Mouse (Mus musculus) forebrain, embryonic 14.5 days (tissue): ENCODE measurements at regions not wholly inside any gene's neighbourhood (a gene's known extent, or its start where the extent isn't known, plus 50 kb on each side); places are given as distances from the start of the nearest gene placed in this dataset.

Experiments
- ATAC-seq: fragments of 200-750 bp; cut with Nextera tagmentation; 2 replicates; pipeline ENCODE4 v1.8.0; 2017; ENCODE audit warnings: mild to moderate bottlenecking, moderate library complexity
- DNase-seq: peaks from one replicate; pipeline ENCODE4 v3.0.0-alpha.2; 2015; ENCODE audit warnings: low spot score
- H3K27ac ChIP-seq: fragments of 300-500 bp; sonication (generic); 2 replicates; pipeline ENCODE4 v1.5.1; 2014; ENCODE audit warnings: low read depth, mild to moderate bottlenecking, control low read depth, low read length, moderate library complexity
- H3K27me3 ChIP-seq: fragments of 300-500 bp; sonication (generic); replicated peaks from 2 replicates; pipeline ENCODE4 v1.6.1; 2014; ENCODE audit warnings: low read length, control low read depth, mixed read lengths; ENCODE audit not compliant: control insufficient read depth, insufficient read depth
- H3K36me3 ChIP-seq: fragments of 300-500 bp; sonication (generic); 2 replicates; pipeline ENCODE4 v1.6.1; 2014; ENCODE audit warnings: low read length, control low read depth; ENCODE audit not compliant: control insufficient read depth, insufficient read depth
- H3K4me1 ChIP-seq: fragments of 300-500 bp; sonication (generic); 2 replicates; pipeline ENCODE4 v1.6.1; 2014; ENCODE audit warnings: antibody characterized with exemption, low read length, control low read depth; ENCODE audit not compliant: control insufficient read depth, insufficient read depth
- H3K4me2 ChIP-seq: fragments of 300-500 bp; sonication (generic); 2 replicates; pipeline ENCODE4 v1.6.1; 2014; ENCODE audit warnings: mild to moderate bottlenecking, control low read depth, low read length
- H3K4me3 ChIP-seq: fragments of 300-500 bp; sonication (generic); 2 replicates; pipeline ENCODE4 v1.5.1; 2014; ENCODE audit warnings: low read depth, low read length, control low read depth
- H3K9ac ChIP-seq: fragments of 300-500 bp; sonication (generic); 2 replicates; pipeline ENCODE4 v1.6.1; 2014; ENCODE audit warnings: mild to moderate bottlenecking, low read length, control low read depth, moderate library complexity
- H3K9me3 ChIP-seq: fragments of 300-500 bp; sonication (generic); replicated peaks from 2 replicates; pipeline ENCODE4 v1.6.1; 2016; ENCODE audit warnings: low read length, control low read depth, mixed read lengths; ENCODE audit not compliant: control insufficient read depth
- WGBS: fragments of 180-500 bp; shearing (Covaris S2); extraction: QIAGEN DNeasy Blood & Tissue Kit; methylation state at CpG from one replicate; pipeline ENCODE4 v1.1.7; 2014; 5-methylcytosine and 5-hydroxymethylcytosine counted together

DNA sequence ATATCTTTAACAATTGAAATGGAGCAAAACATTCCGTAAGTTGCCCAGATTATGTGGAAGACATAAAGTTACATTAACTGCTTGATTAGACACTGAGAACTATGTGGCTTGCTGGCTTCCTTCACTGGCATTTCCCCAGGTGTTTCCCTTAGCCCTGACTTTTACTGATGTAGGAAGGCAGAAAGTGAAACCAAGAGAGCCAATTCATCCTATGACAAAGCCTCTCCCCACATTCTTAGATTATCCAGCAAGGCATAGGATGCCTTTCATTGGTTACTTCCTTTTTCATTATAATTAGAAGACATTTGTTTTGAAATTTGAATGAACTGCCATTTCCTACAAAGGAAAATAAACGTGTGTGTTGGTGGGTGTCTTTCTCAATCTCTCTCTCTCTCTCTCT, 72.1 kb downstream of the Cdc42ep3 start:
- no peaks in the 10 kb centered on the region for H3K36me3 ChIP-seq
- no peaks in the 10 kb centered on the region for H3K9me3 ChIP-seq
- no peak overlapping the region for H3K9ac ChIP-seq
- H3K4me3 ChIP-seq: no peak overlapping the region
- ATAC-seq: no peak
- no peak overlapping the region for H3K4me2 ChIP-seq
- 42% methylated on average over 2 of the region's 2 CpGs for WGBS
- no peak for DNase-seq
- H3K27ac ChIP-seq: no peak overlapping the region
- no peaks in the 10 kb centered on the region for H3K27me3 ChIP-seq
- no peaks in the 10 kb centered on the region for H3K4me1 ChIP-seq

DNA sequence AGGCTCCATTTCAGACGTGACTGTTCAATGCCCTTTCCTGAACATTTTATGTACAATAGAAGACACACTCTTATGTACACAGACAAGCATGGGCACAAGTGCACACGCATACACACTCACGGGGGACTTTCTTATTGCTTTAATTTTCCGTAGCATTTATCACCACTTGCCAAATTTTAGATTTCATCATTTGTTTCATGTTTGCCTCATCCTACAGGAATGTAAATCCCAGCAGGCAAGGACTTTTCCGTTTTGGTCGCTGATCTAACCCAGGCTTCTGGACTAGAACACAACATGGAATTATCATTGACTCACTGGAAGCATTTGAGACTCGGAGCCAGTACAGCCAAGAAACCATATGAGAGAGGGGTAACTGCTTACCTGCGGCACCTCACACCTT, 81.3 kb downstream of the Cdc42ep3 start:
- Histone ChIP-seq H3K4me2 (no peak overlapping the region), H3K9ac (no peak overlapping the region), H3K27me3 (no peaks in the 10 kb centered on the region), H3K36me3 (no peaks in the 10 kb centered on the region), H3K9me3 (no peaks in the 10 kb centered on the region), H3K27ac (no peak overlapping the region), H3K4me3 (no peak overlapping the region), H3K4me1 (no peaks in the 10 kb centered on the region)
- no peak for ATAC-seq
- no peak for DNase-seq
- WGBS: 85% methylated on average over 8 of the region's 8 CpGs

DNA sequence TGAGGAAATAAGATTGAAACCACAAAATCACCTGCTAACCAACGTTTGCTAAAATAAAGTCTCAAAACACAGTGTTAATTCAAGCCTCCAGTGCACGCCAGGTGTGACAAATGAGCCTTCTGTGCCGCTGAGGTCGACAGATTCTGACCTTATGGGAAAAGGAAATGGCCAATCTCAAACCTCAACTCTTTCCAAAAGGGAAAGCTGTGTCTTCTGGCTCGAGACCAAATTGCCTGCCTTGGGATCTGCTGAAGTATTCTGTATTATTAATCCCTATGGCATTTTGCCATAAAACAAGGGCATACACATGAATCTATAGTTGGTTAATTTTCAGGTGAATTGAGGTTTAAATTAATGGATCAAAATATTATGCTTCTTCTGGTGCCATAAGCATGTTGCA, 95.2 kb downstream of the Cdc42ep3 start:
- DNase-seq: peak; percentile 33
- WGBS: 68% methylated on average over 5 of the region's 5 CpGs

DNA sequence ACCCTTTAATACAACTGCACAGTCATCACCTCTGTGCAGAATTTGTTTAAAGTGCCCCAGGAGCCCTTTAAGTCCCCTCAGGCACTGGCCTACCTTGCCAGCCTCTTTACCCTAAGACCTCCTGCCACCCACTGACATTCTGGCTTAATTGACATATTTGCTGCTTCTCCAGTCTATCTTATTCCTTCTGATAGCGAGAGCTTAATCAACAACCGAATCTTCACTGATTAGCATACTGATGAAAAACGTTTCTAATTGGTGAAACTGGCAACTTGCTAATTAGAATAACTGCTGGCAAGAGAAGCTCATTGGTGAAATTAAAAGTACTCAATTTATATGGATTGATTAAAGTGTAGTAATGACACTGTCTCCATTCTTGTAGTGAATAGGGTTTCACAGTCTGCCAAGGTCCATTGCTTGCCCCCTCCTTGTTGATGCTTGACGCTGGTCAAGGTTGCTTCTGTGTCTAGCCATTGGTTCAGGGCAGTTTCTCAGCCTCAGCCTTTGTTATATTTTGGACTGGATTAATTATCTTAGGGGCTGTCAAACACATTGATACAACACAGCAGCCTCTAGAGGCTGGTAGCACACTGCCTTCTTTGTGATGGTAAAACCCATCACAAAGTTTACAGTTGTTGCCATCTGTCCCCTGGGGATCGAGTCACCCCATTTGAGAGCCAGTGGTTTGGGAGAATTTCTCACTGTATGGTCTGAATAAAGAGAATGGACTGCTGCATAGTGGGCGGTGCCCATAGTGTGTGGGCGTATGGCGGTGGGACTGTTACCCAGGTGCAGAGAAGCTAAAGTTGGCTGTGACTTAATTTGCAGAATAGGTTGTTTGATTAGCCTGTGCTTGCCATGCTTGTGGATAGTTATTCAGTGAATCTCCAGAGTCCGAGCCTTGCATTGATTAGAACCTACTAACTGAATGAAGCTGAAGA, 107.7 kb downstream of the Cdc42ep3 start:
- H3K36me3 ChIP-seq: no peaks in the 10 kb centered on the region
- H3K4me2 ChIP-seq: no peak overlapping the region
- peaks cover 7% of the 10 kb centered on the region for H3K4me1 ChIP-seq
- no peak overlapping the region; the same call in 1 of the 2 replicates for H3K27ac ChIP-seq
- ATAC-seq: peak; percentile 85
- no peak overlapping the region for H3K4me3 ChIP-seq
- no peaks in the 10 kb centered on the region for H3K27me3 ChIP-seq
- DNase-seq: peak; percentile 63
- 27% methylated on average over 9 of the region's 9 CpGs for WGBS
- 0 out of 2 replicates have a peak, but pooled peaks cover 2% of the 10 kb centered on the region for H3K9me3 ChIP-seq
- H3K9ac ChIP-seq: no peak overlapping the region

More for the DNA sequence above, 95.2 kb downstream of the Cdc42ep3 start:
- Histone ChIP-seq H3K4me3 (no peak overlapping the region), H3K27ac (no peak overlapping the region), H3K9me3 (no peaks in the 10 kb centered on the region), H3K4me1 (no peaks in the 10 kb centered on the region), H3K36me3 (no peaks in the 10 kb centered on the region), H3K27me3 (no peaks in the 10 kb centered on the region), H3K4me2 (no peak overlapping the region), H3K9ac (no peak overlapping the region)
- ATAC-seq: no peak

DNA sequence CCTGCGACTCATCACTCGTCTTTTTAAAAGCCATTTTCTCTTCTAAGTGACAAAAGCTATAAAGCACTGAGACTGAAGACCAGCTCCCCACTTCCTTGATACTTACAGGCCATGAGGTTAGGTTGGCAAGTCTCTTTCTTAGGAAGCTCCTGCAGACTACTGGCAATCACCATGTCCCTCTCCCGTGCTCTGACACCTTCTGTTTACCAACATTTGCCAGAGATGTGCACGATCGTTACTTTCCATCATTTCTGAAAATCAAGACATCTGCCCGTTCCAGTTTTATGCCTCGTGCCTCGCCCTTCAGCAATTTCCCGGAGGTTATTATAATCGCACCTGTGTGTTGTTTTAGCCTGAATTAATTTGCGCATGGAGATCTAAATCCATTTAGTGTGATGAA, 110.8 kb downstream of the Cdc42ep3 start:
- H3K4me2 ChIP-seq: no peak overlapping the region
- 87% methylated on average over 11 of the region's 11 CpGs for WGBS
- no peak overlapping the region for H3K27ac ChIP-seq
- H3K36me3 ChIP-seq: no peaks in the 10 kb centered on the region
- H3K9me3 ChIP-seq: 0 out of 2 replicates have a peak, but pooled peaks cover 2% of the 10 kb centered on the region
- H3K9ac ChIP-seq: no peak overlapping the region
- ATAC-seq (no peak), DNase-seq (no peak)
- peaks cover 7% of the 10 kb centered on the region for H3K4me1 ChIP-seq
- no peaks in the 10 kb centered on the region for H3K27me3 ChIP-seq
- no peak overlapping the region for H3K4me3 ChIP-seq

DNA sequence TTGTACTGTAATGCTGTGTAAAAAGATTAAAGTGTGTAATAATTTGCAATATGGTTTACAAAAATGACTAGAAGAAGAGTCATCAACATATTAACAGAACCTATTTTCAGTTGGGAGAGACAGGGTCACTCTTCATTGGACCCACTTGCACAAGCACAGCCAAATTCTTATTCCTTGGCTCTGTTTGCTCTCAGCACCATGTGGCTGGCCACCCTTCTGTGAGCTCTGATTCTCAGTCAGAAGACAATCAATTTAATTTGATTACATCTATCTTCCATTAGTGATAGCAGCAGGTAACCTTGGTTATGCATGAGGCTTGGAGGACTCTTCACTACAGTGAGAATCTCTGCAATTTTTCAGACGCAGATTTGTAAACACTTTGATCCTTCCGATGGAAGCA, 111.5 kb downstream of the Cdc42ep3 start:
- Histone ChIP-seq H3K4me1 (peaks cover 7% of the 10 kb centered on the region), H3K4me2 (no peak overlapping the region), H3K9me3 (0 out of 2 replicates have a peak, but pooled peaks cover 2% of the 10 kb centered on the region), H3K36me3 (no peaks in the 10 kb centered on the region), H3K4me3 (no peak overlapping the region), H3K27me3 (no peaks in the 10 kb centered on the region), H3K27ac (no peak overlapping the region), H3K9ac (no peak overlapping the region)
- WGBS: 93% methylated on average over 2 of the region's 2 CpGs
- ATAC-seq (no peak), DNase-seq (no peak)

DNA sequence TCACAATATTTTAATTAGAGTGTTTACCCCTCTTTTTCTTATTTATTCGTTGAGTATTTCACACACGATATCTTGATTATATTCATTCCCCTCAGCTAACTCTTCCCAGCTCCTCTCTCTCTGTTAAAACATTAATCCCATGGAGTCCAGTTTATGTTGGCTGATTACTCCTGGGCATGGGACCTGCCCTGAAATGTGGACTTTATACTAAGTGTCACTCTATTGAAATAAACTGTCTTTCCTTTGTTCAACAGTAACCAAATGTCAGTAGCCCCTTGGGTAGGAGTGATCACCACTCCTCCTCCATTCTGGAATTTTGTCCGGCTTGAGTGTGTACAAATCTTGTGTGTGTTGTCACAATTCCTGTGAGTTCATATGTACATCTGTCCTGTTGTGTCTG, 113.4 kb downstream of the Cdc42ep3 start:
- Histone ChIP-seq H3K36me3 (no peaks in the 10 kb centered on the region), H3K4me2 (no peak overlapping the region), H3K4me3 (no peak overlapping the region), H3K27ac (no peak overlapping the region), H3K27me3 (no peaks in the 10 kb centered on the region), H3K4me1 (no peaks in the 10 kb centered on the region), H3K9ac (no peak overlapping the region), H3K9me3 (0 out of 2 replicates have a peak, but pooled peaks cover 2% of the 10 kb centered on the region)
- ATAC-seq: no peak
- 88% methylated on average over 3 of the region's 3 CpGs for WGBS
- no peak for DNase-seq

DNA sequence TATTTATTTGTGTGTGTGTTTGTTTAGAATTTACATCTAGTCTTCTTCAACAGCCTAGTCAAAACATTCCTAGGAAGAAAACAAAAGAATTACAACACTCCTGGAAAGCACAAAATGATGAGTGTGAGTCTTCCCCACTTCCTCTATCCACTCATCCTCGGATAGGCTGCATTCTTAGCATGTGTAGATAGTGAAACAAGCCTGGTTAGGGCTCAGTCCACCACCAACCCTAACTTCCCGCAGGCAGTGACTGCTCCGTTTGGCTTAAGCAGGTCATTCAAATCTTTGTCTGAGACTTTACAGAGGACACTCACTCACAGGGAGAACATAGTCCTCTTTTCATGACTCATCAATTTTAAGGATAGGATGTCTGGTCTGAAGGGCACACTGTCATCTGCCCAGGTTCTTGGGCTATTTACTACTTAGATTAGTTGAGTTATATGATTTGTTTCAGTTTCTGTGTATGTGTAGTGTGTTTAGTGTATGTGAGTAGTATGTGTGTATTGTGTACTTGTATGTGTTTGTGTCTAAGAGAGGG, 118.6 kb downstream of the Cdc42ep3 start:
- Histone ChIP-seq H3K27ac (no peak overlapping the region), H3K4me3 (no peak overlapping the region), H3K36me3 (no peaks in the 10 kb centered on the region), H3K4me2 (no peak overlapping the region), H3K4me1 (peaks cover 4% of the 10 kb centered on the region), H3K27me3 (no peaks in the 10 kb centered on the region), H3K9me3 (no peaks in the 10 kb centered on the region), H3K9ac (no peak overlapping the region)
- WGBS: 78% methylated on average over 3 of the region's 3 CpGs
- DNase-seq: no peak
- no peak for ATAC-seq
